Mouse (Mus musculus) layer of hippocampus, adult 9-11 months (tissue): Measurements from ENCODE around the gene Mia2.
A peak's percentile ranks its signal among the peaks of the same experiment; 100 is the strongest.
"Not testable (repeated sequence)": the region's sequence is repeated elsewhere in the genome, so short reads cannot be mapped to it uniquely, and the experiment has no call there.

Source experiments
- DNase-seq: peaks from one replicate; pipeline ENCODE4 v3.0.0; 2022

Mia2 gene

GRCm38 (mm10) chr12:59169935-59170334 is 74.3 kb downstream of the Mia2 start:
- DNase-seq: no peak

GRCm38 (mm10) chr12:59177814-59178213 is 82.2 kb downstream of the Mia2 start:
- DNase-seq: peak; percentile 22

- DNase-seq: peak; percentile 40
Observed at GRCm38 (mm10) chr12:59188086-59188682, 92.6 kb downstream of the Mia2 start.

DNA sequence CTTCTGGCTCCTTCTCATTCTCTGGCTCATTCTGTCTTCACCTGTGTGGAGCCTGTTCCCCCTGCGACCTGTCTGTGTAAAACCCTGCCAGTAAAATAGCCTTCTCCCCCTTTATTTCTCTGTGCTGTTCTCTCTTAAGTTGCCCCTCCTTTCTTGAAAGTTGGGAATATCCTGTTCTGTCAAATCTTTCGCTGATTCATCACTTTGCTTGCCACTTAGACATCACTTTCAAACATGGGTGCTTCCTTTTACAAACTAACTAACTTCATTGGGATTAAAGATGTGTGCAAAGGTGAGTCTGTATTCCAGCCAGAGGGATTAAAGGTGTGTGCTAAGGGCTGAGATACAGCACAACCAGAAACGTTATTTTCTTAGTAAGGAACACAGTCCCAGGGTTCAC is 98.0 kb downstream of the Mia2 start:
- no peak for DNase-seq

DNA sequence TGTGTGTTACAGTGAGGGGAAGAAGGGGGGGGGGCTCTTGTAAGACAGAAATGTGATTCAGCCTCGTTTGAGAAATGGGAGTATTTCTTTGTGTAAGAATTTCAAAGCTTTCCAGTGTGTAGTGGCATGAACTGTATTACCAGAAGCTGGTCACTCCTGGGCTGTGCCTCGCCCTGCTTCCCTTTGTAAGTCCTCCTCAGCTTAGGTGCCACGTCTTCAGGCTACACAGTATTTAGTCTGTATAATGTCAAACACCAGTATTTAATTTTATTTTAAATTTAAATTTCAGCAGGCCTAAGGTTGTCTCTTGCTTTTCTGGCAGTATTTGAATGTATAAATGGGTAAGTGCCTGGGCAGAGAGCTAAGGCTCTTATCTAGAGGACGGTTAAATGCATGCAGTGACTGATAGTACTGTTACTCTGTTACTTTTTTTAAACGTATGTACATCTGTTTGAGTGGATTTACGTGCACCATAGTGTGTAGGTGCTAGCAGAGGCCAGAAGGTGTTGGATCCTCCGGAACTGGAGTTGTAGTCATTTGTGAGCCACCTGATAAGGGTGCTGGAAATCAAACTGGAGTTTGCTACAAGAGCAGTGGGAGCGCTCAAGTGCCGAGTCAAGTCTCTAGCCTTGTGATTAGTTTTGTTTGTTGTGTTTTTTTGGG is 98.9 kb downstream of the Mia2 start:
- DNase-seq: no peak

- no peak for DNase-seq
Observed at GRCm38 (mm10) chr12:59195065-59195464, 99.5 kb downstream of the Mia2 start.

GRCm38 (mm10) chr12:59195941-59196340 is 100.3 kb downstream of the Mia2 start:
- no peak for DNase-seq

GRCm38 (mm10) chr12:59198750-59199149 is 103.2 kb downstream of the Mia2 start:
- DNase-seq: no peak

GRCm38 (mm10) chr12:59199361-59199760 is 103.8 kb downstream of the Mia2 start:
- DNase-seq: no peak

GRCm38 (mm10) chr12:59205571-59205970 is 110.0 kb downstream of the Mia2 start:
- DNase-seq: no peak

DNA sequence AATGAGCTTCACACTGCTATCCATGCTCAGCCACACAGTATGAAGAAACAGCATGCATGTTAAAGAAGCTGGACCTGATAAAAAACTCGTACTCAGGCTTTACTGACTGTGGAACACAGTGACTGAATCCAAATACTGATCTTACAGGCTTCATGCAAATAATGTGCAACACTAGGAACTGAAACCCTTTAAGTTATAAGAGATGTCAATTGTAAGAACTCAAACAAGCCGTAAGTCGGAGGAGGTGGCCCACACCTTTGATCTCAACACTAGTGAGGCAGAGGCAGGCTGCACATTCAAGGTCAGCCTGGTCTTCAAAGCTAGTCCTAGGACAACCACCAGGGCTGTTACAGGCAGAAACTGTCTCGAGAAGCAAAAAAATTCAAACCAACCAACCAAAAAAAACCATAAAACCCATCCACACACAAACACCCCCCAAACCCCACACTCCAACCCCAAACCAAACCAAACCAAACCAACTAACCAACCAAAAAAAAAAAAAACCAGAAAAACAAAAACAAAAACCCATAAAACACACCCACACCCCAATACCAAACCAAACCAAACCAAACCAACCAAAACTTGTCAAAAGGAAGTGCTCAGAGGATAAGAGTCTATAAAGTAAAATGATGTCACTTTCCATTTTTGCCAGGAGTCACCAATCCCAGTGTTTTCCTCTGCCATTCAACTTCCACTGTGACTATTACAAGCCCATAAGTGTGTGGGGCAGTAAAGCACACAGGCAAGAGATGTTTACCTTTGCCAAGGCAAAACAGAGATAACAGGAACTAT is 110.8 kb downstream of the Mia2 start:
- no peak for DNase-seq

DNA sequence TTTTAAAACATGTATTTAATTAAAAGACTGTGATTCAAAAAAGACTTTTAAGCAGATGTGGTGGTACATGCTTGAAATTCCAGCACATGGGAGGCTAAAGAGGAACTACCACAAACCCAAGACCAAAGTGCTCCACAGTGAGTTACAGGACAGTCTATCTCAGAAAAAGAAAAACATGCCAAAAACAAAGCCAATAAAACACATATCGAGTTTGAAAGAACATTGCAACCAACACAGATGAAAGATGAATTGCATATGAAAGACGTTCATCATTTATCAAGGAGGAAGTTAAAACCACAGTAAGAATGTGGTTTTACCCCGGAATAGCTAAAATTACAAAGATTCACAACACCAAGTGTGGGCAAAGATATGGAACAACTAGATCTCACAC is 111.4 kb downstream of the Mia2 start:
- DNase-seq: no peak

DNA sequence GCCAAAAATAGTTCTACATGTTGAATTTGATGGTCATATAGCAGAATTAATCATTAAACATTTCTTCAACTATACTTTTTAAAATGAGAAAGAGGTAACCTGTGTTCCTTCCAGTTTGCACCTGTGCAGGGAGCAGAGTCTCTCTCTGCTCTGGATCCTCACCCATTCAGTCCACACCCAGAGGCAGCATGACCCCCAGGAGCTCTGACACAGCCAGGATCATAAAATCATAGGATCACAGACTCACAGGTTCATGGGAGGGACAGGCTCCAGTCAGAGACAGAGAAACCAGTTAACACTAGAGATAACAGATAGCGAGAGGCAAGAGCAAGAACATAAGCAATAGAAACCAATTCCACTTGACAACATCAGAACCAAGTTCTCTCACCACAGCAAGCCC is 112.2 kb downstream of the Mia2 start:
- no peak for DNase-seq

GRCm38 (mm10) chr12:59216176-59216575 is 120.6 kb downstream of the Mia2 start:
- no peak for DNase-seq

- DNase-seq: no peak
Observed at GRCm38 (mm10) chr12:59216676-59217266, 121.2 kb downstream of the Mia2 start.

GRCm38 (mm10) chr12:59217331-59217730 is 121.7 kb downstream of the Mia2 start:
- no peak for DNase-seq

DNA sequence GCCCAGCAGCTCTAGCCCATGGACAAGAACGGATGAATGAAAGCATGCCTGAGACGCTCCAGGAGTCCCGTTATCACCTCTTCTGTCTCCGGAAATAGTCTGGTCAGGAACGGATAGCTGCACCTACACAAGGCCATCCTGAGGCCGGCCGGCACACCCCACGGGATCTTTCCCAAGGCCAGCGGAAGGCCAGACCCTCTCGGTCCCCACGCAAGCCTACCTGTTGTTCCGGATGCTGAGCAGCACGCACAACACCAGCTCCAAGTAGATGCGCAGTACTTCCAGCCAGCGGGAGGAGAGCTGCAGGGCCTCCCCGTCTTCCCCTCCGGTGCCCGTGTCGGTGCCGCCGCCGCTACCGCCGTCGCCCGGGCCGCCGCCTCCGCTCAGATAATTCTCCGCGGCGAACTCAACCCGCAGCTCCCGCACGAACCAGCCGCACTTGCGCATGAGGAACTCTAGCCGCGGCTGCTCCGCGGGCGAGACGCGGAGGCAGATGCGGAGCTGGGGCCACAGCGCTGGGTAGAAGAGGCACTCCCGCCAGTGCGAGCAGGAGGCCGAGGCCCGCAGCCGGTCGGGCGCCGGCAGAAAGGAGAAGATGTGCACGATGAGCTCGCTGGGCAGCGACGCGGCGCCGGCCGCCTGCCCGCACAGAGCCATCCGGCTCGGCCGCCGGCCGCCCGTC is 123.2 kb downstream of the Mia2 start:
- DNase-seq: peak; percentile 42

- DNase-seq: peak; percentile 97
Observed at GRCm38 (mm10) chr12:59219325-59220225, 124.0 kb downstream of the Mia2 start, which contains the start of gene Fbxo33. Gene Fbxo33, minus strand, starts transcription at chr12:59219725.

GRCm38 (mm10) chr12:59228401-59228800 is 132.8 kb downstream of the Mia2 start:
- DNase-seq: peak; percentile 73

GRCm38 (mm10) chr12:59238434-59238833 is 142.8 kb downstream of the Mia2 start:
- DNase-seq: peak; percentile 31

DNA sequence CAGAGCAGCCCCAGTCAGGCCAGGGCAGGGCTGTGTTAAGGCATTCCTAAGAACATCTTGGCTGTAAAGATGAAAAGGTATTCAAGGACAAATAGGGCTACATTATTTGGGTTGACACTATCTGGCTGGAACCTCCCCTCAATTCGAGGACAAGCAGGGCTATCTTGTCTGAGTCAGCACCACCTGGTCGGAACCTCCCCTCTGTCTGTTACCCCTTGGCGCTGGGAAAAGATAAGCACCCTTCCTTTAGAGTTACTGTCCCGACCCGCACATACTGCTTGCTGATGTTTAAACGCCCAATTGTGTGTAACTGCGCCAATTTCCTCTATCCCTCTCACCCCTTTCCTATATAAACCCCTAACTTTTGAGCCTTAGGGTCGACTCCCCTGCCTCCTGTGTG is 145.4 kb downstream of the Mia2 start:
- not testable (repeated sequence) for DNase-seq
